Mouse (Mus musculus): Measurements from ENCODE around the gene Mb21d2. TPM values are rescaled to one million over a fixed set of nuclear protein-coding genes. Genes with fewer than 3 reads are reported as not detected.

The Mb21d2 gene
- polyA plus RNA-seq, 1 experiment from 2014 or later: 4.7 TPM

GRCm38 (mm10) chr16:28935701-28936100, 6.2 kb upstream of the Mb21d2 start:
- Histone ChIP-seq H3K4me1 (ENCODE audit: control insufficient read depth in 2 of 2, insufficient read depth in 2 of 2, low read length in 2 of 2) (peaks cover 6 to 9% of the 10 kb centered on the region in 2 experiments; a peak in 3 of 4 replicates), H3K9me3 (ENCODE audit: control insufficient read depth, low read length) (no peaks in the 10 kb centered on the region), H3K9ac (ENCODE audit: low read length) (no peak overlapping the region), H3K27me3 (ENCODE audit: control insufficient read depth, insufficient read depth, low read length) (0 out of 2 replicates have a peak, but pooled peaks cover 2% of the 10 kb centered on the region), H3K4me2 (ENCODE audit: low read length) (no peak overlapping the region), H3K36me3 (ENCODE audit: control insufficient read depth, insufficient read depth, low read length) (no peaks in the 10 kb centered on the region), H3K4me3 (ENCODE audit: control insufficient read depth in 1 of 2, insufficient read depth in 1 of 2, low read depth in 1 of 2, low read length in 2 of 2) (no peak overlapping the region), H3K27ac (replicated peaks in 1 of 2; ENCODE audit: control insufficient read depth in 1 of 2, insufficient read depth in 1 of 2, low read depth in 2 of 2, low read length in 2 of 2) (no peak overlapping the region)
- ATAC-seq (ENCODE audit: insufficient number of reproducible peaks, insufficient read depth, low FRiP score, low read depth): no peak
- WGBS: 67% methylated on average over 3 of the region's 3 CpGs

GRCm38 (mm10) chr16:28931213-28931612, 1.7 kb upstream of the Mb21d2 start:
- no peak overlapping the region for H3K27ac ChIP-seq (replicated peaks in 1 of 2; ENCODE audit: control insufficient read depth in 1 of 2, insufficient read depth in 1 of 2, low read depth in 2 of 2, low read length in 2 of 2)
- peaks cover under 1 to 7% of the 10 kb centered on the region in 2 experiments for H3K4me1 ChIP-seq (ENCODE audit: control insufficient read depth in 2 of 2, insufficient read depth in 2 of 2, low read length in 2 of 2)
- H3K9me3 ChIP-seq (ENCODE audit: control insufficient read depth, low read length): no peaks in the 10 kb centered on the region
- H3K9ac ChIP-seq (ENCODE audit: low read length): no peak overlapping the region
- H3K36me3 ChIP-seq (ENCODE audit: control insufficient read depth, insufficient read depth, low read length): no peaks in the 10 kb centered on the region
- 0 out of 2 replicates have a peak, but pooled peaks cover 2% of the 10 kb centered on the region for H3K27me3 ChIP-seq (ENCODE audit: control insufficient read depth, insufficient read depth, low read length)
- WGBS: 80% methylated on average over 2 of the region's 2 CpGs
- no peak for ATAC-seq (ENCODE audit: insufficient number of reproducible peaks, insufficient read depth, low FRiP score, low read depth)
- H3K4me2 ChIP-seq (ENCODE audit: low read length): no peak overlapping the region
- H3K4me3 ChIP-seq (ENCODE audit: control insufficient read depth in 1 of 2, insufficient read depth in 1 of 2, low read depth in 1 of 2, low read length in 2 of 2): no peak overlapping the region

GRCm38 (mm10) chr16:28930426-28930825, 953 bp upstream of the Mb21d2 start:
- H3K27ac ChIP-seq (replicated peaks in 1 of 2; ENCODE audit: control insufficient read depth in 1 of 2, insufficient read depth in 1 of 2, low read depth in 2 of 2, low read length in 2 of 2): no peak overlapping the region
- H3K36me3 ChIP-seq (ENCODE audit: control insufficient read depth, insufficient read depth, low read length): no peaks in the 10 kb centered on the region
- H3K9ac ChIP-seq (ENCODE audit: low read length): peak overlapping the region; percentile 87; the same call in 1 of the 2 replicates
- WGBS: 16% methylated on average over 5 of the region's 5 CpGs
- peak overlapping the region; percentile 75 for H3K4me2 ChIP-seq (ENCODE audit: low read length)
- peaks cover 0 to 7% of the 10 kb centered on the region in 2 experiments; a peak in 3 of 4 replicates for H3K4me1 ChIP-seq (ENCODE audit: control insufficient read depth in 2 of 2, insufficient read depth in 2 of 2, low read length in 2 of 2)
- peak overlapping the region; percentile 75 to 81 for H3K4me3 ChIP-seq (ENCODE audit: control insufficient read depth in 1 of 2, insufficient read depth in 1 of 2, low read depth in 1 of 2, low read length in 2 of 2)
- ATAC-seq (ENCODE audit: insufficient number of reproducible peaks, insufficient read depth, low FRiP score, low read depth): no peak
- no peaks in the 10 kb centered on the region for H3K9me3 ChIP-seq (ENCODE audit: control insufficient read depth, low read length)
- H3K27me3 ChIP-seq (ENCODE audit: control insufficient read depth, insufficient read depth, low read length): 0 out of 2 replicates have a peak, but pooled peaks cover 2% of the 10 kb centered on the region

- H3K4me1 ChIP-seq (ENCODE audit: control insufficient read depth in 2 of 2, insufficient read depth in 2 of 2, low read length in 2 of 2): peaks cover 0 to 7% of the 10 kb centered on the region in 2 experiments; a peak in 3 of 4 replicates
- H3K4me3 ChIP-seq (ENCODE audit: control insufficient read depth in 1 of 2, insufficient read depth in 1 of 2, low read depth in 1 of 2, low read length in 2 of 2): peak overlapping the region; percentile 75 to 81
- H3K9me3 ChIP-seq (ENCODE audit: control insufficient read depth, low read length): no peaks in the 10 kb centered on the region
- ATAC-seq (ENCODE audit: insufficient number of reproducible peaks, insufficient read depth, low FRiP score, low read depth): peak; percentile 51
- peak overlapping the region; percentile 85 to 93 for H3K27ac ChIP-seq (replicated peaks in 1 of 2; ENCODE audit: control insufficient read depth in 1 of 2, insufficient read depth in 1 of 2, low read depth in 2 of 2, low read length in 2 of 2)
- peak overlapping the region; percentile 87 for H3K9ac ChIP-seq (ENCODE audit: low read length)
- peak overlapping the region; percentile 75 for H3K4me2 ChIP-seq (ENCODE audit: low read length)
- H3K36me3 ChIP-seq (ENCODE audit: control insufficient read depth, insufficient read depth, low read length): no peaks in the 10 kb centered on the region
- WGBS: under 1% methylated on average over 52 of the region's 66 CpGs
- H3K27me3 ChIP-seq (ENCODE audit: control insufficient read depth, insufficient read depth, low read length): 0 out of 2 replicates have a peak, but pooled peaks cover 2% of the 10 kb centered on the region
Measured at GRCm38 (mm10) chr16:28929686-28930291, 316 bp upstream of the Mb21d2 start.

- peak overlapping the region; percentile 87 for H3K9ac ChIP-seq (ENCODE audit: low read length)
- no peaks in the 10 kb centered on the region for H3K36me3 ChIP-seq (ENCODE audit: control insufficient read depth, insufficient read depth, low read length)
- H3K27ac ChIP-seq (replicated peaks in 1 of 2; ENCODE audit: control insufficient read depth in 1 of 2, insufficient read depth in 1 of 2, low read depth in 2 of 2, low read length in 2 of 2): 0 out of 4 replicates have a peak overlapping the region, but pooled peaks have one; percentile 85 to 93
- H3K27me3 ChIP-seq (ENCODE audit: control insufficient read depth, insufficient read depth, low read length): 0 out of 2 replicates have a peak, but pooled peaks cover 2% of the 10 kb centered on the region
- H3K4me1 ChIP-seq (ENCODE audit: control insufficient read depth in 2 of 2, insufficient read depth in 2 of 2, low read length in 2 of 2): peaks cover 0 to 7% of the 10 kb centered on the region in 2 experiments; a peak in 3 of 4 replicates
- H3K4me2 ChIP-seq (ENCODE audit: low read length): peak overlapping the region; percentile 75
- H3K4me3 ChIP-seq (ENCODE audit: control insufficient read depth in 1 of 2, insufficient read depth in 1 of 2, low read depth in 1 of 2, low read length in 2 of 2): peak overlapping the region; percentile 75 to 81
- ATAC-seq (ENCODE audit: insufficient number of reproducible peaks, insufficient read depth, low FRiP score, low read depth): no peak
- WGBS: under 1% methylated on average over 10 of the region's 10 CpGs
- no peaks in the 10 kb centered on the region for H3K9me3 ChIP-seq (ENCODE audit: control insufficient read depth, low read length)
Measured at GRCm38 (mm10) chr16:28928466-28928814, 1.0 kb downstream of the Mb21d2 start.

GRCm38 (mm10) chr16:28927381-28927780, 2.1 kb downstream of the Mb21d2 start:
- WGBS: 69% methylated on average over 9 of the region's 9 CpGs
- H3K9me3 ChIP-seq (ENCODE audit: control insufficient read depth, low read length): no peaks in the 10 kb centered on the region
- H3K4me1 ChIP-seq (ENCODE audit: control insufficient read depth in 2 of 2, insufficient read depth in 2 of 2, low read length in 2 of 2): peaks cover 0 to 7% of the 10 kb centered on the region in 2 experiments; a peak in 3 of 4 replicates
- no peak overlapping the region for H3K9ac ChIP-seq (ENCODE audit: low read length)
- H3K36me3 ChIP-seq (ENCODE audit: control insufficient read depth, insufficient read depth, low read length): no peaks in the 10 kb centered on the region
- H3K27ac ChIP-seq (replicated peaks in 1 of 2; ENCODE audit: control insufficient read depth in 1 of 2, insufficient read depth in 1 of 2, low read depth in 2 of 2, low read length in 2 of 2): no peak overlapping the region
- 0 out of 2 replicates have a peak, but pooled peaks cover 2% of the 10 kb centered on the region for H3K27me3 ChIP-seq (ENCODE audit: control insufficient read depth, insufficient read depth, low read length)
- H3K4me2 ChIP-seq (ENCODE audit: low read length): no peak overlapping the region; the same call in 1 of the 2 replicates
- no peak for ATAC-seq (ENCODE audit: insufficient number of reproducible peaks, insufficient read depth, low FRiP score, low read depth)
- no peak overlapping the region for H3K4me3 ChIP-seq (ENCODE audit: control insufficient read depth in 1 of 2, insufficient read depth in 1 of 2, low read depth in 1 of 2, low read length in 2 of 2)

- ATAC-seq (ENCODE audit: insufficient number of reproducible peaks, insufficient read depth, low FRiP score, low read depth): no peak
- Histone ChIP-seq H3K9ac (ENCODE audit: low read length) (no peak overlapping the region), H3K4me3 (ENCODE audit: control insufficient read depth in 1 of 2, insufficient read depth in 1 of 2, low read depth in 1 of 2, low read length in 2 of 2) (no peak overlapping the region), H3K36me3 (ENCODE audit: control insufficient read depth, insufficient read depth, low read length) (no peaks in the 10 kb centered on the region), H3K27me3 (ENCODE audit: control insufficient read depth, insufficient read depth, low read length) (no peaks in the 10 kb centered on the region), H3K4me2 (ENCODE audit: low read length) (no peak overlapping the region), H3K27ac (replicated peaks in 1 of 2; ENCODE audit: control insufficient read depth in 1 of 2, insufficient read depth in 1 of 2, low read depth in 2 of 2, low read length in 2 of 2) (no peak overlapping the region), H3K4me1 (ENCODE audit: control insufficient read depth in 2 of 2, insufficient read depth in 2 of 2, low read length in 2 of 2) (no peaks in the 10 kb centered on the region), H3K9me3 (ENCODE audit: control insufficient read depth, low read length) (no peaks in the 10 kb centered on the region)
- WGBS: 86% methylated on average over 11 of the region's 11 CpGs
Measured at GRCm38 (mm10) chr16:28919320-28919885, 10.1 kb downstream of the Mb21d2 start.
